Mouse (Mus musculus): Measurements from ENCODE around the gene Ncor2. TPM values are rescaled to one million over a fixed set of nuclear protein-coding genes. Genes with fewer than 3 reads are reported as not detected.
A peak's percentile ranks its signal among the peaks of the same experiment; 100 is the strongest.

Ncor2 gene
- polyA plus RNA-seq, 1 experiment: not detected

DNA sequence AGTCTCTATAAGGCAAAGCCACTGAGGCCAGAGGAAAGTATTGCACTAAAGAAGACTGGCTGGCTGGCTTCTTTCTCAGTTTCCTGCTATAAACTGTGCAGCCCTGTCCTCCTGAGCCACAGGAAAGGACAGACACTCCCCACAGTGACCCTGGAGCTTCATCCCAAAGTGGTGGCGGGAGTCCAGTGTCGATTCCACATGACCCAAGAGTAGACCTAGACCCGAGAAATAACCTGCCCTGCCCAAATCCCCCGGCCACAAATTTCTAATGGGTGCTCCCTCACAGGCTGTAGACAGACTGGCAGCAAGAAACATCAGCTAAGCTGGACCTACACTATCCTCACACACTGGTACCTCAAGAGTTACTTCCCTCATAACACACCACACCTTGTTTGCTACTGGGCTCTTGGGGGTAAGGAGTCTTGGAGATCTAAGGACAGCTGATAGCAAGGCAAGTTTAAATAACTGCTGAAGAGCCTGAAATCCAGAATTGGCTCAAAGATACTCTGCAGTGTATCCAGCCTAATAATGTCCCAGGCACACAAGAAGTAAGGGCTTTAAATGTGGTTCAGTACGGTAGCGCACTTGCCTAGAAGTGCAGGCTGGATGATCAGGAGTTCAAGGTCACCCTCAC lies 1.7 kb upstream of the Ncor2 start:
- 87% methylated on average over 6 of the region's 6 CpGs for WGBS
- Histone ChIP-seq H3K27ac (ENCODE audit: insufficient read depth, low read depth, low read length) (no peak overlapping the region), H3K4me1 (ENCODE audit: control insufficient read depth, insufficient read depth, low read length) (peaks cover 35% of the 10 kb centered on the region), H3K4me3 (ENCODE audit: insufficient read depth, low read depth, low read length) (no peak overlapping the region)
- TF ChIP-seq CTCF (IDR thresholded peaks at IDR 0.05; ENCODE audit: insufficient read depth, low read depth, low read length) (no peak), POLR2A (IDR thresholded peaks at IDR 0.05; ENCODE audit: insufficient read depth, low read depth, low read length) (no peak)

DNA sequence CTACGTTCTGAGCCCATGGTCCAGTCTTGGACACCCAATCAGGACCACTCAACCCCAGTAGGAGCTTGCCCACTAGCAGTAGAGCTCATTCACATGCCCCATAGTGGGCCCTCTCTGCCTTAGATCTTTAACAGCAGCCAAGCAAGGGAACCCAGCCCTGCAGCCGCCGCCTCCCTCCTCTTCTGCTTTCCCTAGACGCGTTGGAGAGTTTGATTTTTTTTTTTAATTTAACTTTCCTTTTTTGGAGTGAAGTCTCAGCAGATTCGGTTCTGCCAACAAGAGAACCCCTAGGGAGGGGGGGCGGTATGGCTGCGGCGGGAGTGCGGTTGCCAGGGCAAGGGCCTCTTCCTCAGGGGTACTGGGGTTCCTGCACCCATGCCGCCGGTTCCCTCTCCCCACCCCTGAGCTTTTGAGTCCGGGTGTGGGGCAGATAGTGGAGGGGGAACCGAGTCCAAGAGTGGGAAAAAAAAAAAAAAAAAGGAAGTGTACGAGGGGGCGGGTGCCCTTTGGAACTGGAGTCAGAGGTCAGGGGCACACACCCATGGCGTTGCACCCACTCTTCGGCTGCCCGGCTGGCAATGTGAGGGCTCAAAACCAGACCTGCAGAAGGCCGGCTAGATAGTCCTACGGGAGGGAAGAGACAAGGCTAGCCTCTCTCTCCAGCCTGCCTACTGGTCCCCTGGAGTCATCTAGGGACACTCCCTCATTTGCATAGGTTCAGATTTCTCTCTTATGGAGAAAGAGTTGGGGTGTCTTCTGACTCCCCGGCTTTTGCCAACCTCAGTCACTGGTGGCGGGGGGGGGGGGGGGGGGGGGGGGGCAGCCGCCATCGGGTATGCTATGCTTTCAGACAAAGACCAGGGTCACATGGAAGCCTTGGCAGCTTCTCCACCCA lies 963 bp upstream of the Ncor2 start:
- H3K4me1 ChIP-seq (ENCODE audit: control insufficient read depth, insufficient read depth, low read length): peaks cover 42% of the 10 kb centered on the region
- peak overlapping the region; percentile 62 for H3K4me3 ChIP-seq (ENCODE audit: insufficient read depth, low read depth, low read length)
- H3K27ac ChIP-seq (ENCODE audit: insufficient read depth, low read depth, low read length): peak overlapping the region; percentile 91
- 4% methylated on average over 24 of the region's 25 CpGs for WGBS
- no peak for TF ChIP-seq POLR2A (IDR thresholded peaks at IDR 0.05; ENCODE audit: insufficient read depth, low read depth, low read length)
- no peak for TF ChIP-seq CTCF (IDR thresholded peaks at IDR 0.05; ENCODE audit: insufficient read depth, low read depth, low read length)

DNA sequence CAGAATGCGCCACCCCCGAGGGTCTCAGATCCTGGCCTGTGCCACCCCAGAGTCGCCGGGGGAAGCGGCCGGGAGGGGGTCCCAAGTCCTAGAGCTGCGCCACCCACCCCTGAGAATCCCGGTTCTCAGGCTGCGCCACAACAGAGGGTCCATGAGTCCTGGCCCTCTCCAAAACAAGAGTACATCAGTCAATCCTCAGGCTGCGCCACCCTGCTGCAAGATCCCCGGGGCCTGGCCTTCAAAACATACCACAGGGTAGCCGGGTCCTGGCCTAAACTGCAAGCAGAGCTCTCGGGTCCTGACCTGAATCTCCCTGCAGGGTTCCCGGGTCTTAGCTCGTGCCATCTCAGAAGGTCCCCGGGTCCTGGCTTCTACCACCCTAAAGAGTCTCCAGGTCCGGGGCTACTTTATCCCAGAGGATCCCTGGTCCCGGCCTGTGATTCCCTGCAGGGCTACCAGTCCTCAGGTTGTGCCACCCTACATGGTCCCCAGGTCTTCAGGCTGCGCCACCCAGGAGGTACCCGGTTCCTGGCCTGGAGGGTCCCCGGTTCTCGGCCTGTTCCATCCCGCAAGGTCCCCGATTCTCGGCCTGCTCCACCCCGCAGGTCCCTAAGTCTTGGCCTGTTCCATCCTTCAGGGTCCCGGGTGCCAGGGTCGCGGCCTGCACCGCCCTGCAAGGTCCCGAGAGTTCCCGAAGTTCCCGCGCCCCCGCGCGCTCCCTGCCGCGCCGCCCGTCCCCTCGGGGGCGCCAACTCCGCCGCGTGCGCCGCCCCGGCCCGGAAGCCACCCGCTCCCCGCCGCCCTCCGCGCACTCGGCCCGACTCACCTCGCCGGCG lies 630 bp downstream of the Ncor2 start:
- H3K4me1 ChIP-seq (ENCODE audit: control insufficient read depth, insufficient read depth, low read length): peaks cover 44% of the 10 kb centered on the region
- H3K27ac ChIP-seq (ENCODE audit: insufficient read depth, low read depth, low read length): peak overlapping the region; percentile 89
- peak overlapping the region; percentile 96 for H3K4me3 ChIP-seq (ENCODE audit: insufficient read depth, low read depth, low read length)
- TF ChIP-seq POLR2A (IDR thresholded peaks at IDR 0.05; ENCODE audit: insufficient read depth, low read depth, low read length) (no peak), CTCF (IDR thresholded peaks at IDR 0.05; ENCODE audit: insufficient read depth, low read depth, low read length) (no peak)
- 1% methylated on average over 60 of the region's 60 CpGs for WGBS

DNA sequence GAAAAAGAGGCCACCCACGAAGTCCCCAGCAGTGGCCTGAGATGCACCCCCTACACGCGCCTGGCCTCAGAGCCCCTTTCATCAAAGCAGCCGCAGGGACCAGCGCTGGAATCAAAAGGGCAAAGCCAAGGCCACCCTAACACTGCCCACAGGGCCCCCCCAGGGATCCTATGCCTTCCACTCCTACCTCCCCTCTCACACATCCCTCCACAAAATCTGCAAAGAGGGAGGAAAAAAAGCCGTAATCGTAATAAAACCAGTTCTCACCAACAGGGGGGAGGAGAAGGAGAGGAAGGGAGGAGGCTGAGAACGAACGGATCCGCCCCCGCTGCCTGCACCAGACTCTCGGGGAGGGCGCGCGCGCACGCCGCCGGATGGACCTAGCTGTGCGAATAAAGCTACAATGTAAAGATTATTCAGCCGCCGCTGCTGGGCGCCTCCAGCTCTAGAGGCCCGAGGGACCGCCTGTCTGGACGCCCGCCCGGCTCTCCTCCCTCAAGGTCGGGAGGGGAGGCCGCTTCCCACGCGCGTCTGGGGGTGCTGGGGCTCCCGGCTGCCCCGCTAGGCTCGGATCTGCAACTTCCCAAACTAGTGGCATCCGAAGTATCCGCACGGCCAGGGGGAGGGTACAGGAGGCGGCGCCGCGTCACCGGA lies 1.4 kb downstream of the Ncor2 start:
- Histone ChIP-seq H3K27ac (ENCODE audit: insufficient read depth, low read depth, low read length) (peak overlapping the region; percentile 89), H3K4me3 (ENCODE audit: insufficient read depth, low read depth, low read length) (peak overlapping the region; percentile 96), H3K4me1 (ENCODE audit: control insufficient read depth, insufficient read depth, low read length) (peaks cover 48% of the 10 kb centered on the region)
- under 1% methylated on average over 44 of the region's 44 CpGs for WGBS
- TF ChIP-seq POLR2A (IDR thresholded peaks at IDR 0.05; ENCODE audit: insufficient read depth, low read depth, low read length) (peak; percentile 57), CTCF (IDR thresholded peaks at IDR 0.05; ENCODE audit: insufficient read depth, low read depth, low read length) (no peak)

DNA sequence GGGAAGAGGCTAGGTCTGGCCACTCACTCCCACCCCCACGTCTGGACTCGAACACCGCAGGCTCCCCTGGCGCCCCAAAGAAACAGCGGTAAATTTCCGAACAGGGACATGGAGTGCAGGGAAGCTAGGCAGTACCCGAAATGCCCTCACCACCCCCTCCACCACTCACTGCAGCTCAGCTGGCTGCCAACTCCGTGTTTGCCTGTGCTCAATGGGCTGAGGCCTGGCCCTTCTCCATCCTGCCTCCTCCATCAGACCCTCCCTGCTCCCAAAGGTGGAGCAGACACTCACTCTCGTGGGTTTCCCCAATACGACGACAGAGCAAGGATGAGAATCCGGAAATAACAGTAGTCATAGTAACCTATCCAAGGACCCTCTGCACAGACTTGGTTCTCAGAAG lies 2.2 kb downstream of the Ncor2 start:
- Histone ChIP-seq H3K4me1 (ENCODE audit: control insufficient read depth, insufficient read depth, low read length) (peaks cover 55% of the 10 kb centered on the region), H3K27ac (ENCODE audit: insufficient read depth, low read depth, low read length) (peak overlapping the region; percentile 89), H3K4me3 (ENCODE audit: insufficient read depth, low read depth, low read length) (peak overlapping the region; percentile 96)
- TF ChIP-seq POLR2A (IDR thresholded peaks at IDR 0.05; ENCODE audit: insufficient read depth, low read depth, low read length) (no peak), CTCF (IDR thresholded peaks at IDR 0.05; ENCODE audit: insufficient read depth, low read depth, low read length) (no peak)
- WGBS: 5% methylated on average over 12 of the region's 12 CpGs

DNA sequence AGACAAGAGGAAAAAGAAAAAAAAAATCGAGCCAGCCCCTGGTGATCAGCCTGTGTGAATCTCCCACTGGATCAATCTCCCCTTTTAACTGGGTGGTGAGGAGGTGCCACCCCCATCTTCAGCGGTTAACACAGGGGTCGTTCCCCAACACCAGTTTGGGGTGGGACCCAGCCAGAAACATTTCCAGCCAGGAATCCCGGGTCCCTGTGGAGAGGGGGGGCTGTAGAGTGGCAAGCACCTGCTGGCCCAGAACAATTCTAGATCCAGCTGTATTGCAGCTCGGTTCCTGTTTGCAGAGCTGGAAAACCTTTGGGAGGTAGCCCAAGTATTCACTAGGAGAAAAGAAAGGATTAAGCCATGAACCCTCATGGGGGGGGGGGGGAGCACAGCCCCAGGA lies 2.7 kb downstream of the Ncor2 start:
- Histone ChIP-seq H3K4me1 (ENCODE audit: control insufficient read depth, insufficient read depth, low read length) (peaks cover 60% of the 10 kb centered on the region), H3K4me3 (ENCODE audit: insufficient read depth, low read depth, low read length) (peak overlapping the region; percentile 96), H3K27ac (ENCODE audit: insufficient read depth, low read depth, low read length) (peak overlapping the region; percentile 89)
- TF ChIP-seq CTCF (IDR thresholded peaks at IDR 0.05; ENCODE audit: insufficient read depth, low read depth, low read length): no peak
- TF ChIP-seq POLR2A (IDR thresholded peaks at IDR 0.05; ENCODE audit: insufficient read depth, low read depth, low read length): no peak
- under 1% methylated on average over 5 of the region's 5 CpGs for WGBS

DNA sequence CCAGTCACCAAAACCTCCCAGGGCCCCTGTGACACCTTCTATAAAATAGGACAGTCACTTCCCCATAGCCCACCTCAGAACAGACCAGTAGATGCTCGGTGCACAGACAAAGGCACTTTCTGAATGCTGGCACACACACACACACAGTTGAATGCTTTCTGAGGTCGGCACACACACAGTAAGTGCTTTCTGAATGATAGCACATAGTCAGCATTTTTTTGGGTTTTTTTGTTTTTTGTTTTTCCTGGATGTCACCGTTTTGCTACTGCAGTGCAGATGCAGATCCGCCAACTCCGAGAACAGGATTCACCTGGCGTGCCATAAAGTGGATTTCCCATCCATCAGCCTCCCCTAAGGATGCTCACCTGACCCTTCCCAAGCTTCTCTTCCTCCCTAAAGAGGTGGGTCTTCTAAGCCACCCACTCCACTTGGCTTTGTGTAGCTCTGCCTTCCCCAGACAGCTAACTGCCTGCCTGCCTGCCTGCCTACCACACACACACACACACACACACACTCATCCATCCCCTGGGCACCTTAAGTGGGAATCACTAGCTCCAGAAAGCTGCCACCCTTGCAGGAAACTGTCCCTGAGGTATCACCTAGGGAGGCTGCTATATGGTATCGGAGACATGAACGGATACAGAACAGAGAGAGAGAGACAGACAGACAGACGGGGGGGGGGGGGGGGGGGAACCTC lies 3.2 kb downstream of the Ncor2 start:
- Histone ChIP-seq H3K27ac (ENCODE audit: insufficient read depth, low read depth, low read length) (peak overlapping the region; percentile 49), H3K4me3 (ENCODE audit: insufficient read depth, low read depth, low read length) (peak overlapping the region; percentile 96), H3K4me1 (ENCODE audit: control insufficient read depth, insufficient read depth, low read length) (peaks cover 64% of the 10 kb centered on the region)
- TF ChIP-seq POLR2A (IDR thresholded peaks at IDR 0.05; ENCODE audit: insufficient read depth, low read depth, low read length): no peak
- no peak for TF ChIP-seq CTCF (IDR thresholded peaks at IDR 0.05; ENCODE audit: insufficient read depth, low read depth, low read length)
- 21% methylated on average over 9 of the region's 9 CpGs for WGBS
